Mouse (Mus musculus) ES-Bruce4 (cell line): Measurements from ENCODE around the gene Cdkal1. TPM values are rescaled to one million over a fixed set of nuclear protein-coding genes. Genes with fewer than 3 reads are reported as not detected.

Experiments used
- H3K27ac ChIP-seq: 2 replicates; pipeline ENCODE4 v1.5.1; 2012; ENCODE audit warnings: low read length, inconsistent platforms; ENCODE audit not compliant: insufficient read depth
- H3K27me3 ChIP-seq: 2 replicates; pipeline ENCODE4 v1.6.1; 2012; ENCODE audit warnings: mild to moderate bottlenecking, low read length, inconsistent platforms; ENCODE audit not compliant: control insufficient read depth, poor library complexity, insufficient read depth, severe bottlenecking
- H3K36me3 ChIP-seq: 2 replicates; pipeline ENCODE4 v1.6.1; 2012; ENCODE audit warnings: inconsistent platforms, mild to moderate bottlenecking, low read length, moderate library complexity; ENCODE audit not compliant: control insufficient read depth, poor library complexity, insufficient read depth, severe bottlenecking
- H3K4me1 ChIP-seq: one replicate; pipeline ENCODE4 v1.8.1; 2011; ENCODE audit warnings: low read length; ENCODE audit not compliant: control insufficient read depth, insufficient read depth
- H3K4me3 ChIP-seq: 2 replicates; pipeline ENCODE4 v1.5.1; 2011; ENCODE audit warnings: low read depth, mild to moderate bottlenecking, low read length
- H3K9ac ChIP-seq: 2 replicates; pipeline ENCODE4 v1.6.1; 2012; ENCODE audit warnings: low read depth, mild to moderate bottlenecking, inconsistent platforms; ENCODE audit not compliant: poor library complexity, severe bottlenecking
- H3K9me3 ChIP-seq: replicated peaks from 2 replicates; pipeline ENCODE4 v1.6.1; 2012; ENCODE audit warnings: mild to moderate bottlenecking, low read length, inconsistent platforms; ENCODE audit not compliant: control insufficient read depth, poor library complexity, insufficient read depth, severe bottlenecking
- CTCF ChIP-seq: IDR thresholded peaks from one replicate; pipeline ENCODE4 v1.8.1; 2011; ENCODE audit warnings: low read depth, low read length
- EP300 ChIP-seq: IDR thresholded peaks from 2 replicates; pipeline ENCODE4 v1.6.1; 2011; ENCODE audit warnings: low read depth, low read length; ENCODE audit not compliant: insufficient read depth
- POLR2A ChIP-seq: IDR thresholded peaks from one replicate; pipeline ENCODE4 v1.8.1; 2011; ENCODE audit warnings: low read length; ENCODE audit not compliant: insufficient read depth
- polyA plus RNA-seq: library from polyadenylated mRNA; stranded (reverse); fragments of >200 nt; gene quantifications from 2 replicates; pipeline ENCODE4 v1.2.4, GENCODE M21; 2011; ENCODE audit warnings: low read depth; ENCODE audit not compliant: missing spikeins, insufficient read depth, insufficient read length

Gene Cdkal1
- polyA plus RNA-seq, 1 experiment, result 43.4 TPM

- no peaks in the 10 kb centered on the region for H3K4me1 ChIP-seq
- H3K9ac ChIP-seq, result no peak overlapping the region
- H3K36me3 ChIP-seq, result no peaks in the 10 kb centered on the region
- no peaks in the 10 kb centered on the region for H3K9me3 ChIP-seq
- H3K27me3 ChIP-seq, result no peaks in the 10 kb centered on the region
- no peak overlapping the region for H3K27ac ChIP-seq
- no peak for TF ChIP-seq EP300
- no peak for TF ChIP-seq CTCF
- TF ChIP-seq POLR2A, result no peak
- no peak overlapping the region for H3K4me3 ChIP-seq
Observed at GRCm38 (mm10) chr13:29759691-29760467, 95.6 kb downstream of the Cdkal1 start.

- H3K9ac ChIP-seq, result no peak overlapping the region
- TF ChIP-seq CTCF (no peak), POLR2A (no peak), EP300 (no peak)
- no peaks in the 10 kb centered on the region for H3K4me1 ChIP-seq
- H3K36me3 ChIP-seq, result no peaks in the 10 kb centered on the region
- no peaks in the 10 kb centered on the region for H3K27me3 ChIP-seq
- H3K27ac ChIP-seq, result no peak overlapping the region
- no peaks in the 10 kb centered on the region for H3K9me3 ChIP-seq
- H3K4me3 ChIP-seq, result no peak overlapping the region
Observed at GRCm38 (mm10) chr13:29756052-29756451, 99.4 kb downstream of the Cdkal1 start.

- Histone ChIP-seq H3K9ac (no peak overlapping the region), H3K36me3 (no peaks in the 10 kb centered on the region), H3K27me3 (no peaks in the 10 kb centered on the region), H3K9me3 (no peaks in the 10 kb centered on the region), H3K4me1 (no peaks in the 10 kb centered on the region), H3K4me3 (no peak overlapping the region), H3K27ac (no peak overlapping the region)
- TF ChIP-seq POLR2A (no peak), EP300 (no peak), CTCF (no peak)
Observed at GRCm38 (mm10) chr13:29753254-29753653, 102.2 kb downstream of the Cdkal1 start.

- TF ChIP-seq POLR2A (no peak), EP300 (no peak), CTCF (no peak)
Observed at GRCm38 (mm10) chr13:29752061-29752460, 103.4 kb downstream of the Cdkal1 start.

GRCm38 (mm10) chr13:29751201-29751600, 104.3 kb downstream of the Cdkal1 start:
- Histone ChIP-seq H3K36me3 (no peaks in the 10 kb centered on the region), H3K4me1 (no peaks in the 10 kb centered on the region), H3K4me3 (no peak overlapping the region)

More at GRCm38 (mm10) chr13:29752061-29752460, 103.4 kb downstream of the Cdkal1 start:
- Histone ChIP-seq H3K9me3 (no peaks in the 10 kb centered on the region), H3K9ac (no peak overlapping the region), H3K27me3 (no peaks in the 10 kb centered on the region), H3K36me3 (no peaks in the 10 kb centered on the region), H3K4me3 (no peak overlapping the region), H3K27ac (no peak overlapping the region), H3K4me1 (no peaks in the 10 kb centered on the region)

GRCm38 (mm10) chr13:29747347-29747647, 108.2 kb downstream of the Cdkal1 start:
- H3K9me3 ChIP-seq, result no peaks in the 10 kb centered on the region
- H3K27me3 ChIP-seq, result no peaks in the 10 kb centered on the region
- H3K4me1 ChIP-seq, result no peaks in the 10 kb centered on the region
- no peak overlapping the region for H3K9ac ChIP-seq
- no peak overlapping the region for H3K4me3 ChIP-seq
- TF ChIP-seq POLR2A (no peak), CTCF (no peak), EP300 (no peak)
- H3K36me3 ChIP-seq, result no peaks in the 10 kb centered on the region
- no peak overlapping the region for H3K27ac ChIP-seq

More at GRCm38 (mm10) chr13:29751201-29751600, 104.3 kb downstream of the Cdkal1 start:
- TF ChIP-seq CTCF (no peak), EP300 (no peak), POLR2A (no peak)
- Histone ChIP-seq H3K27ac (no peak overlapping the region), H3K27me3 (no peaks in the 10 kb centered on the region), H3K9ac (no peak overlapping the region), H3K9me3 (no peaks in the 10 kb centered on the region)
